Mouse (Mus musculus) liver, embryonic 15.5 days (tissue): ENCODE data around the gene Cdc6. TPM values are rescaled to one million over a fixed set of nuclear protein-coding genes. Genes with fewer than 3 reads are reported as not detected.

ENCODE experiments used
- ATAC-seq: fragments of 200-750 bp; cut with Nextera tagmentation; 2 replicates; pipeline ENCODE4 v1.8.0; 2017; ENCODE audit warnings: moderate number of reproducible peaks, mild to moderate bottlenecking, moderate library complexity; ENCODE audit not compliant: insufficient read depth
- H3K27ac ChIP-seq: fragments of 300-500 bp; sonication (generic); replicated peaks from 2 replicates; pipeline ENCODE4 v1.5.1; 2015; ENCODE audit warnings: mild to moderate bottlenecking, inconsistent platforms
- H3K27me3 ChIP-seq: fragments of 300-500 bp; sonication (generic); 2 replicates; pipeline ENCODE4 v1.6.1; 2015; ENCODE audit warnings: mild to moderate bottlenecking, inconsistent platforms
- H3K36me3 ChIP-seq: fragments of 300-500 bp; sonication (generic); replicated peaks from 2 replicates; pipeline ENCODE4 v1.6.1; 2015; ENCODE audit warnings: moderate library complexity, mild to moderate bottlenecking, inconsistent platforms
- H3K4me1 ChIP-seq: fragments of 300-500 bp; sonication (generic); replicated peaks from 2 replicates; pipeline ENCODE4 v1.6.1; 2015; ENCODE audit warnings: inconsistent platforms
- H3K4me2 ChIP-seq: fragments of 300-500 bp; sonication (generic); 2 replicates; pipeline ENCODE4 v1.6.1; 2015; ENCODE audit warnings: moderate library complexity, mild to moderate bottlenecking, inconsistent platforms
- H3K4me3 ChIP-seq: fragments of 300-500 bp; sonication (generic); replicated peaks from 2 replicates; pipeline ENCODE4 v1.5.1; 2015; ENCODE audit warnings: mild to moderate bottlenecking, inconsistent platforms
- H3K9ac ChIP-seq: fragments of 300-500 bp; sonication (generic); 2 replicates; pipeline ENCODE4 v1.6.1; 2015; ENCODE audit warnings: moderate library complexity, mild to moderate bottlenecking, inconsistent platforms
- H3K9me3 ChIP-seq: fragments of 300-500 bp; sonication (generic); replicated peaks from 2 replicates; pipeline ENCODE4 v1.6.1; 2016; ENCODE audit warnings: inconsistent platforms
- WGBS: fragments of 180-500 bp; shearing (Covaris S2); methylation state at CpG from one replicate; pipeline ENCODE4 v1.1.7; 2015; ENCODE audit warnings: mixed read lengths; ENCODE audit not compliant: insufficient replicate concordance; 5-methylcytosine and 5-hydroxymethylcytosine counted together
- polyA plus RNA-seq: library from polyadenylated mRNA; unstranded; fragments of >200 nt; fragmentation: Nextera tagmentation; extraction: Ambion mirVana; gene quantifications from 2 replicates; pipeline ENCODE4 v1.2.1, GENCODE M21; 2015

Gene Cdc6
- polyA plus RNA-seq, 1 experiment from 2014 or later, result 58.0 TPM

GRCm38 (mm10) chr11:98939084-98939952, 31.7 kb downstream of the Cdc6 start:
- Histone ChIP-seq H3K27ac (no peak overlapping the region), H3K4me3 (peak overlapping the region; percentile 63; the same call in 1 of the 2 replicates), H3K4me1 (peaks cover 85% of the 10 kb centered on the region), H3K9ac (no peak overlapping the region), H3K9me3 (no peaks in the 10 kb centered on the region), H3K27me3 (peaks cover 67% of the 10 kb centered on the region), H3K4me2 (peak overlapping the region; percentile 88), H3K36me3 (no peaks in the 10 kb centered on the region)
- no peak for ATAC-seq
- 38% methylated on average over 15 of the region's 15 CpGs for WGBS

GRCm38 (mm10) chr11:98939953-98940641, 32.5 kb downstream of the Cdc6 start:
- H3K4me2 ChIP-seq, result peak overlapping the region; percentile 88

GRCm38 (mm10) chr11:98940776-98941175, 33.2 kb downstream of the Cdc6 start:
- 39% methylated on average over 3 of the region's 3 CpGs for WGBS
- Histone ChIP-seq H3K36me3 (no peaks in the 10 kb centered on the region), H3K27ac (peak overlapping the region; percentile 77; the same call in 1 of the 2 replicates), H3K4me2 (peak overlapping the region; percentile 68), H3K9ac (no peak overlapping the region), H3K27me3 (peaks cover 53% of the 10 kb centered on the region), H3K9me3 (no peaks in the 10 kb centered on the region), H3K4me3 (peak overlapping the region; percentile 49; the same call in 1 of the 2 replicates), H3K4me1 (peaks cover 99% of the 10 kb centered on the region)
- ATAC-seq, result no peak

More at GRCm38 (mm10) chr11:98939953-98940641, 32.5 kb downstream of the Cdc6 start:
- Histone ChIP-seq H3K27ac (no peak overlapping the region), H3K9me3 (no peaks in the 10 kb centered on the region), H3K36me3 (no peaks in the 10 kb centered on the region), H3K27me3 (peaks cover 60% of the 10 kb centered on the region), H3K4me1 (peaks cover 92% of the 10 kb centered on the region), H3K9ac (no peak overlapping the region), H3K4me3 (no peak overlapping the region)
- WGBS, result 47% methylated on average over 11 of the region's 11 CpGs
- no peak for ATAC-seq

GRCm38 (mm10) chr11:98941341-98941825, 33.8 kb downstream of the Cdc6 start:
- ATAC-seq, result no peak

GRCm38 (mm10) chr11:98941826-98942550, 34.4 kb downstream of the Cdc6 start:
- H3K27ac ChIP-seq, result peak overlapping the region; percentile 77
- WGBS, result 4% methylated on average over 14 of the region's 15 CpGs
- ATAC-seq, result no peak
- H3K4me1 ChIP-seq, result peaks cover 94% of the 10 kb centered on the region
- peak overlapping the region; percentile 3; the same call in 1 of the 2 replicates for H3K9ac ChIP-seq
- no peaks in the 10 kb centered on the region for H3K36me3 ChIP-seq
- peak overlapping the region; percentile 68 for H3K4me2 ChIP-seq
- peak overlapping the region; percentile 49 for H3K4me3 ChIP-seq
- peaks cover 41% of the 10 kb centered on the region for H3K27me3 ChIP-seq
- H3K9me3 ChIP-seq, result no peaks in the 10 kb centered on the region

More at GRCm38 (mm10) chr11:98941341-98941825, 33.8 kb downstream of the Cdc6 start:
- H3K9ac ChIP-seq, result peak overlapping the region; percentile 3; the same call in 1 of the 2 replicates
- H3K27me3 ChIP-seq, result peaks cover 47% of the 10 kb centered on the region
- H3K27ac ChIP-seq, result peak overlapping the region; percentile 77
- H3K4me3 ChIP-seq, result peak overlapping the region; percentile 49
- H3K9me3 ChIP-seq, result no peaks in the 10 kb centered on the region
- 2% methylated on average over 12 of the region's 12 CpGs for WGBS
- H3K4me1 ChIP-seq, result peaks cover 99% of the 10 kb centered on the region
- H3K4me2 ChIP-seq, result peak overlapping the region; percentile 68
- no peaks in the 10 kb centered on the region for H3K36me3 ChIP-seq

GRCm38 (mm10) chr11:98942555-98942922, 34.9 kb downstream of the Cdc6 start:
- no peaks in the 10 kb centered on the region for H3K9me3 ChIP-seq
- H3K4me1 ChIP-seq, result peaks cover 94% of the 10 kb centered on the region
- peak overlapping the region; percentile 49 for H3K4me3 ChIP-seq
- H3K27me3 ChIP-seq, result peaks cover 35% of the 10 kb centered on the region
- 26% methylated on average over 3 of the region's 3 CpGs for WGBS
- H3K36me3 ChIP-seq, result no peaks in the 10 kb centered on the region
- peak overlapping the region; percentile 68 for H3K4me2 ChIP-seq
- peak overlapping the region; percentile 3; the same call in 1 of the 2 replicates for H3K9ac ChIP-seq
- H3K27ac ChIP-seq, result peak overlapping the region; percentile 77
- ATAC-seq, result no peak

- 62% methylated on average over 8 of the region's 8 CpGs for WGBS
- Histone ChIP-seq H3K9ac (no peak overlapping the region), H3K4me2 (peak overlapping the region; percentile 68), H3K27ac (peak overlapping the region; percentile 77), H3K27me3 (peaks cover 30% of the 10 kb centered on the region), H3K9me3 (no peaks in the 10 kb centered on the region), H3K4me3 (0 out of 2 replicates have a peak overlapping the region, but pooled peaks have one; percentile 2), H3K4me1 (peaks cover 94% of the 10 kb centered on the region), H3K36me3 (no peaks in the 10 kb centered on the region)
- ATAC-seq, result peak; percentile 11; the same call in 1 of the 2 replicates
Observed at GRCm38 (mm10) chr11:98942923-98943641, 35.5 kb downstream of the Cdc6 start.

- Histone ChIP-seq H3K36me3 (no peaks in the 10 kb centered on the region), H3K27me3 (peaks cover 22% of the 10 kb centered on the region), H3K9ac (no peak overlapping the region), H3K27ac (peak overlapping the region; percentile 65), H3K4me1 (peaks cover 94% of the 10 kb centered on the region), H3K4me3 (0 out of 2 replicates have a peak overlapping the region, but pooled peaks have one; percentile 2), H3K9me3 (no peaks in the 10 kb centered on the region), H3K4me2 (peak overlapping the region; percentile 68)
- no peak for ATAC-seq
- 29% methylated on average over 14 of the region's 14 CpGs for WGBS
Observed at GRCm38 (mm10) chr11:98943741-98944461, 36.3 kb downstream of the Cdc6 start.

GRCm38 (mm10) chr11:98944897-98945604, 37.5 kb downstream of the Cdc6 start:
- H3K9ac ChIP-seq, result no peak overlapping the region
- H3K27me3 ChIP-seq, result peaks cover 10% of the 10 kb centered on the region
- H3K9me3 ChIP-seq, result no peaks in the 10 kb centered on the region
- H3K27ac ChIP-seq, result peak overlapping the region; percentile 65
- peaks cover 96% of the 10 kb centered on the region for H3K4me1 ChIP-seq
- H3K4me2 ChIP-seq, result peak overlapping the region; percentile 68
- no peak for ATAC-seq
- WGBS, result 49% methylated on average over 11 of the region's 11 CpGs
- no peak overlapping the region for H3K4me3 ChIP-seq
- H3K36me3 ChIP-seq, result no peaks in the 10 kb centered on the region
